Mouse (Mus musculus) heart, postnatal 0 days (tissue): ENCODE data around the gene Gm27029. TPM values are rescaled to one million over a fixed set of nuclear protein-coding genes. Genes with fewer than 3 reads are reported as not detected.
A peak's percentile ranks its signal among the peaks of the same experiment; 100 is the strongest.
"Not testable (repeated sequence)": the region's sequence is repeated elsewhere in the genome, so short reads cannot be mapped to it uniquely, and the experiment has no call there.

Source experiments
- ATAC-seq: fragments of 200-750 bp; cut with Nextera tagmentation; 2 replicates; pipeline ENCODE4 v1.8.0; 2017; ENCODE audit warnings: low read depth, moderate number of reproducible peaks, moderate library complexity; ENCODE audit not compliant: insufficient read depth
- DNase-seq: peaks from one replicate; pipeline ENCODE4 v3.0.0-alpha.2; 2016; ENCODE audit warnings: low spot score
- H3K27ac ChIP-seq: fragments of 300-500 bp; sonication (generic); 2 replicates; pipeline ENCODE4 v1.5.1; 2014; ENCODE audit warnings: low read depth, mild to moderate bottlenecking
- H3K27me3 ChIP-seq: fragments of 300-500 bp; sonication (generic); 2 replicates; pipeline ENCODE4 v1.6.1; 2014; ENCODE audit warnings: low read length, mixed read lengths; ENCODE audit not compliant: control insufficient read depth, insufficient read depth
- H3K36me3 ChIP-seq: fragments of 300-500 bp; sonication (generic); replicated peaks from 2 replicates; pipeline ENCODE4 v1.6.1; 2014; ENCODE audit warnings: low read length, mixed read lengths; ENCODE audit not compliant: control insufficient read depth, insufficient read depth
- H3K4me1 ChIP-seq: fragments of 300-500 bp; sonication (generic); 2 replicates; pipeline ENCODE4 v1.6.1; 2014; ENCODE audit warnings: antibody characterized with exemption; ENCODE audit not compliant: control insufficient read depth, insufficient read depth
- H3K4me2 ChIP-seq: fragments of 300-500 bp; sonication (generic); 2 replicates; pipeline ENCODE4 v1.6.1; 2014; ENCODE audit warnings: low read depth, mild to moderate bottlenecking, low read length, moderate library complexity
- H3K4me3 ChIP-seq: fragments of 300-500 bp; sonication (generic); 2 replicates; pipeline ENCODE4 v1.5.1; 2014; ENCODE audit warnings: low read depth, low read length
- H3K9ac ChIP-seq: fragments of 300-500 bp; sonication (generic); replicated peaks from 2 replicates; pipeline ENCODE4 v1.6.1; 2014; ENCODE audit warnings: low read depth, low read length, mixed read lengths
- H3K9me3 ChIP-seq: fragments of 300-500 bp; sonication (generic); replicated peaks from 2 replicates; pipeline ENCODE4 v1.6.1; 2016; ENCODE audit warnings: low read length; ENCODE audit not compliant: control insufficient read depth
- CTCF ChIP-seq: IDR thresholded peaks from 2 replicates; pipeline ENCODE4 v1.5.1; 2016; ENCODE audit warnings: antibody characterized with exemption, control low read depth, low read depth
- EP300 ChIP-seq: IDR thresholded peaks from 2 replicates; pipeline ENCODE4 v1.6.1; 2016; ENCODE audit warnings: antibody characterized with exemption, low read depth
- WGBS: fragments of 180-500 bp; shearing (Covaris S2); extraction: QIAGEN DNeasy Blood & Tissue Kit; methylation state at CpG from one replicate; pipeline ENCODE4 v1.1.7; 2014; 5-methylcytosine and 5-hydroxymethylcytosine counted together
- polyA plus RNA-seq: library from polyadenylated mRNA; unstranded; fragments of >200 nt; fragmentation: Nextera tagmentation; extraction: Ambion mirVana; gene quantifications from 2 replicates; pipeline ENCODE4 v1.2.1, GENCODE M21; 2015
- total RNA-seq: library from RNA; depleted of rRNA; stranded (reverse); fragments of >200 nt; gene quantifications from 2 replicates; pipeline ENCODE4 v1.2.3, GENCODE M21; 2014; ENCODE audit warnings: low replicate concordance

The Gm27029 gene
- total and polyA plus RNA-seq, 2 experiments from 2014 or later = 3.7 to 7.3 TPM

GRCm38 (mm10) chr11:101454702-101455101 is 30.1 kb upstream of the Gm27029 start:
- no peak for TF ChIP-seq CTCF
- no peak for TF ChIP-seq EP300
- Histone ChIP-seq H3K9me3 (no peaks in the 10 kb centered on the region), H3K4me1 (peaks cover 10% of the 10 kb centered on the region; the same call in 1 of the 2 replicates), H3K4me3 (no peak overlapping the region), H3K36me3 (peaks cover 33% of the 10 kb centered on the region), H3K27me3 (no peaks in the 10 kb centered on the region), H3K27ac (no peak overlapping the region), H3K9ac (no peak overlapping the region), H3K4me2 (no peak overlapping the region)
- ATAC-seq (no peak), DNase-seq (no peak)
- WGBS = 62% methylated on average over 6 of the region's 6 CpGs

DNA sequence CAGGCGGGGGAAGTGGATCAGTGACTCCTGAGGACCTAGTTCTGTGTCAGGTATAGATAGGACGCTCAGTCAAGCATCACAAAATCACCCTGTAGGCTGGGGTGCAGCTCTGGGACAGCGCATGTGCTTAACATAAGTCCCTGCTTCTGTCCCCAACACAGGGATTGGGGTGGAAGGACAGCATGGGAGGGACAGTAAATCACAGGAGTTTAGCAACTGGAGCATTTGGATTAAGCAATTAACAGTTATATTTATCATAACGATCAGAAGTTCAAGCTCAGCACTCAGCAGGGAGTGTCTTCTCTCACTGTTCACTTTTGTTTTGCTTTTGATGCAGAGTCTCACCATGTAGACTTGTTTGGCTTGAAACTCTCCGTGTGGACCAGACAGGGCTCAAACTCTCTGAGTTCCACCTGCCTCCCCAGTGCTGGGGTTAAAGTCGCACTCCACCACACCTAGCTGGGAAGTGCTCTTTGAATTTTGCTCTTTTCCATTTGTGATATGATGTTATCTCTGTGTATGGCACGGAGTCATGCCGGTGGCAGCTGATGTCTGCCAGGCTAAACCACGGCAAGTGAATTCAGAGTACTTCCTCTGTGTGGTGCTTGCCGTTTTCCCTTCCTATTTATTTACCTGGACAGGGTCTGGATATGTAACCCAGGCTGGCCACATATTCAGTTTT is 27.6 kb upstream of the Gm27029 start:
- Histone ChIP-seq H3K9me3 (no peaks in the 10 kb centered on the region), H3K36me3 (peaks cover 9% of the 10 kb centered on the region), H3K27ac (no peak overlapping the region), H3K4me1 (peaks cover 15% of the 10 kb centered on the region), H3K27me3 (no peaks in the 10 kb centered on the region), H3K4me3 (no peak overlapping the region), H3K9ac (no peak overlapping the region), H3K4me2 (no peak overlapping the region)
- ATAC-seq (no peak), DNase-seq (no peak)
- 48% methylated on average over 10 of the region's 10 CpGs for WGBS
- TF ChIP-seq EP300 = no peak
- no peak for TF ChIP-seq CTCF

DNA sequence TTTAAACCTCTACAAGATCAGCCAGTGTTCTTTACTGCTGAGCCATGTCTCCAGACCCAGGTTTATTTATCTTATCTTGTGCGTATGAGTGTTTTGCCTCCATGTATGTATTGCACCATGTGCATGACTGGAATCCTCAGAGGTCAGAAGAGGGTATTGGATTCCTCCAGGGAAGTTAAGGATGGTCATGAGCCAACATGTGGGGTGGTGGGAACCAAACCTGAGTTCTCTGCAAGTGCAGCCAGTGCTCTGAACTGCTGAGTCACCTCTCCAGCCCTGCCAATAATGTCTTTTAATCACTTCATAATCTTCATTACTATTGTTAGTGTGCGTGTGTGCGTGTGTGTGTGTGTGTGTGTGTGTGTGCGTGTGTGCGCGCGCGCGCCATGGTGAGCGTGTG is 26.9 kb upstream of the Gm27029 start:
- no peaks in the 10 kb centered on the region for H3K9me3 ChIP-seq
- H3K4me2 ChIP-seq = no peak overlapping the region
- H3K9ac ChIP-seq = no peak overlapping the region
- WGBS = 91% methylated on average over 10 of the region's 10 CpGs
- H3K27ac ChIP-seq = no peak overlapping the region
- TF ChIP-seq EP300 = no peak
- TF ChIP-seq CTCF = no peak
- H3K4me1 ChIP-seq = peaks cover 15% of the 10 kb centered on the region
- H3K36me3 ChIP-seq = peaks cover 2% of the 10 kb centered on the region; the same call in 1 of the 2 replicates
- ATAC-seq (no peak), DNase-seq (no peak)
- no peak overlapping the region for H3K4me3 ChIP-seq
- no peaks in the 10 kb centered on the region for H3K27me3 ChIP-seq

DNA sequence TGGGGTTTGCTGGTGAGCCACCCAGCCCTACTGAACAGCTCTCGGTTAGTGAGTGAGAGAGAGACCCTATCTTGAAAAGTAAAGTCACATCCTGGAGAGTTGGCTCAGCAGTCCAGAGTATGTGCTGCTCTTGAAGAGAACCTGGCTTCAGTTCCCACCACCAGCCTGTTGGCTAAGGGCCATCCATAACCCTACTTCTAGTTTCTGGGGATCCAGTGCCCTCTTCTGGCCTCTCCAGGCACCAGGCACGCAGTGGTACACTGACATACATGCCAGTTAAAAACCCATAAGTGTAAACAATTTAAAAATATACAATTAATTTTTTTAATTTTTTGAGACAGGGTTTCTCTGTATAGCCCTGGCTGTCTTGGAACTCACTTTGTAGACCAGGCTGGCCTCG is 25.8 kb upstream of the Gm27029 start:
- no peaks in the 10 kb centered on the region for H3K9me3 ChIP-seq
- DNase-seq (no peak), ATAC-seq (no peak)
- no peak overlapping the region for H3K4me3 ChIP-seq
- H3K4me1 ChIP-seq = peaks cover 15% of the 10 kb centered on the region
- no peak overlapping the region for H3K27ac ChIP-seq
- no peak overlapping the region for H3K9ac ChIP-seq
- no peak overlapping the region for H3K4me2 ChIP-seq
- H3K36me3 ChIP-seq = 0 out of 2 replicates have a peak, but pooled peaks cover 2% of the 10 kb centered on the region
- TF ChIP-seq EP300 = no peak
- TF ChIP-seq CTCF = no peak; the same call in 1 of the 2 replicates
- no peaks in the 10 kb centered on the region for H3K27me3 ChIP-seq
- WGBS = 84% methylated on average over 3 of the region's 3 CpGs

DNA sequence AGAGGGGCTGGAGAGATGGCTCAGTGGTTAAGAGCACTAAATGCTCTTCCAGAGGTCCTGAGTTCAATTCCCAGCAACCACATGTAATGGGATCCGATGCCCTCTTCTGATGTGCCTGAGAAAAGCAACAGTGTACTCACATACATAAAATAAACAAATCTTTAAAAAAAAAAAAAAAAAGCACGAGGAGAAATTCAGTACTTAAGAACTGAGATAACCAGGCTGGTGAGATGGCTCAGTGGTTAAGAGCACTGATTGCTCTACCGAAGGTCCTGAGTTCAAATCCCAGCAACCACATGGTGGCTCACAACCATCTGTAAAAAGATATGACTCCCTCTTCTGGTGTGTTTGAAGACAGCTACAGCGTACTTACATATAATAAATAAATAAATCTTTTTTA is 25.0 kb upstream of the Gm27029 start:
- not testable (repeated sequence) for H3K36me3 ChIP-seq, H3K4me3 ChIP-seq, H3K27me3 ChIP-seq, H3K4me2 ChIP-seq, ATAC-seq, H3K9ac ChIP-seq, H3K27ac ChIP-seq, DNase-seq, H3K9me3 ChIP-seq
- H3K4me1 ChIP-seq = peaks cover 15% of the 10 kb centered on the region
- 74% methylated on average over 4 of the region's 4 CpGs for WGBS

DNA sequence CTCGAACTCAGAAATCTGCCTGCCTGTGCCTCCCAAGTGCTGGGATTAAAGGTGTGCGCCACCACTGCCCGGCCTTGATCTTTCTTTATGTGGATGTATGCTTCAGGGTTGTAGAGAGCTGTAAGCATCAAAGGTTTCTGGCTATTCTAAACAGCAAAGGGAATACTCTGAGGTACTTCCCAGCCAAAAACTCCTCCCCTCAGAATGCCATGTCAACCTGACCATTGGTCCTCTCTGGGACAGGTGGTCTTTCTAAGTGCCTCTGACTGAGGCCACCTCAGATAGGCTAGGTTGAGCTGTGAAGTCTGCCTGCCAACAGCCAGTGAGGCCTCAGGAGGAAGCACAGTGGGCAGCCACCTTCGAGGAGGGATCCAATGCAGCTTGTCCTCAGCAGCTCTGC is 24.3 kb upstream of the Gm27029 start:
- no peaks in the 10 kb centered on the region for H3K27me3 ChIP-seq
- H3K4me3 ChIP-seq = peak overlapping the region; percentile 78
- peak overlapping the region; percentile 92 for H3K27ac ChIP-seq
- DNase-seq (no peak), ATAC-seq (peak; percentile 48)
- TF ChIP-seq CTCF (no peak), EP300 (no peak)
- peaks cover 17% of the 10 kb centered on the region for H3K36me3 ChIP-seq
- no peaks in the 10 kb centered on the region for H3K9me3 ChIP-seq
- H3K4me1 ChIP-seq = peaks cover 15% of the 10 kb centered on the region
- peak overlapping the region; percentile 72 for H3K9ac ChIP-seq
- 74% methylated on average over 4 of the region's 4 CpGs for WGBS
- H3K4me2 ChIP-seq = peak overlapping the region; percentile 68
